Comparison of ENCODE assay signal across 21 mouse cellular contexts in genomic region chr12:92451110-92451818, GRCm38 (mm10).
DNase-seq lines count a peak whose midpoint lies in the region; ATAC-seq and TF ChIP-seq lines count a peak whose summit lies in the region.
"Had no signal": no experiment of that assay in that cellular context is flagged by ENCODE, and none has a peak within 500 bp of the region (broad histone marks: within the 10 kb centered on the region; RNA-seq: fewer than 3 reads in every experiment).

No protein-coding gene starts in this region.

- no peak overlapping the region for H3K4me3 ChIP-seq in forebrain, embryonic 12.5 days (replicated peaks)
- H3K4me3 ChIP-seq in forebrain, embryonic 13.5 days: no peak overlapping the region
- no peak overlapping the region for H3K4me3 ChIP-seq in hindbrain, embryonic 12.5 days
- H3K4me3 ChIP-seq in hindbrain, postnatal 0 days (ENCODE audit: low read length): no peak overlapping the region
- no peak overlapping the region for H3K4me3 ChIP-seq in midbrain, embryonic 14.5 days (replicated peaks; ENCODE audit: low read depth, low read length)
- H3K4me3 ChIP-seq in midbrain, embryonic 16.5 days (ENCODE audit: low read depth, low read length): no peak overlapping the region
- H3K4me3 ChIP-seq: embryonic facial prominence, embryonic 13.5 days; heart, embryonic 13.5 days; intestine, embryonic 15.5 days had no signal

- ATAC-seq in forebrain, embryonic 12.5 days (ENCODE audit: low FRiP score): 0 out of 2 replicates have a peak, but pooled peaks have one; percentile 20
- no peak for ATAC-seq in forebrain, embryonic 13.5 days
- peak; percentile 79 for ATAC-seq in hindbrain, embryonic 12.5 days (ENCODE audit: low FRiP score)
- ATAC-seq in hindbrain, postnatal 0 days: no peak
- no peak; the same call in 1 of the 2 replicates for ATAC-seq in midbrain, embryonic 14.5 days (ENCODE audit: low FRiP score, low TSS enrichment)
- no peak for ATAC-seq in midbrain, embryonic 16.5 days
- ATAC-seq: CD4-positive, CD25-positive, alpha-beta regulatory T cell, adult 4 months; intestine, embryonic 15.5 days had no signal

- 69% methylated on average over 6 of the region's 6 CpGs for WGBS in forebrain, embryonic 12.5 days
- 72% methylated on average over 6 of the region's 6 CpGs for WGBS in forebrain, embryonic 13.5 days
- whole genome bisulfite sequencing in hindbrain, embryonic 12.5 days: 59% methylated on average over 6 of the region's 6 CpGs
- WGBS in hindbrain, postnatal 0 days: 55% methylated on average over 6 of the region's 6 CpGs
- 66% methylated on average over 6 of the region's 6 CpGs for WGBS in midbrain, embryonic 14.5 days
- WGBS in midbrain, embryonic 16.5 days: 44% methylated on average over 6 of the region's 6 CpGs

- DNase-seq in hindbrain, postnatal 0 days (ENCODE audit: low spot score): no peak
- peak; percentile 31 for DNase-seq in midbrain, embryonic 14.5 days
- no peak for DNase-seq in layer of hippocampus, adult 18-20 months (ENCODE audit: low spot score in 2 of 2)
- DNase-seq: adrenal gland, adult 8-10 months; adrenal gland, postnatal 36 days; B cell, adult 2 months; cerebellum, adult 11-12 months; cerebellum, adult 9-11 months; cerebellum, postnatal 36 days; gastrocnemius, postnatal 36 days; heart, adult 11 months; heart, postnatal 36 days had no signal

- H3K9me3 ChIP-seq in forebrain, embryonic 12.5 days: no peaks in the 10 kb centered on the region
- H3K9me3 ChIP-seq in forebrain, embryonic 13.5 days (replicated peaks): no peaks in the 10 kb centered on the region
- no peaks in the 10 kb centered on the region for H3K9me3 ChIP-seq in hindbrain, embryonic 12.5 days (replicated peaks)
- H3K9me3 ChIP-seq in hindbrain, postnatal 0 days (ENCODE audit: low read length): no peaks in the 10 kb centered on the region
- no peaks in the 10 kb centered on the region for H3K9me3 ChIP-seq in midbrain, embryonic 14.5 days (ENCODE audit: control insufficient read depth, low read length)
- H3K9me3 ChIP-seq in midbrain, embryonic 16.5 days (replicated peaks; ENCODE audit: control insufficient read depth, low read length, poor library complexity, severe bottlenecking): no peaks in the 10 kb centered on the region
- H3K9me3 ChIP-seq: embryonic facial prominence, embryonic 13.5 days; G1E; heart, embryonic 13.5 days; intestine, embryonic 15.5 days had no signal

- H3K9ac ChIP-seq in forebrain, embryonic 12.5 days: no peak overlapping the region
- no peak overlapping the region for H3K9ac ChIP-seq in forebrain, embryonic 13.5 days
- H3K9ac ChIP-seq in hindbrain, embryonic 12.5 days: no peak overlapping the region
- no peak overlapping the region for H3K9ac ChIP-seq in hindbrain, postnatal 0 days (replicated peaks; ENCODE audit: low read length)
- H3K9ac ChIP-seq in midbrain, embryonic 14.5 days (replicated peaks; ENCODE audit: low read length): no peak overlapping the region
- H3K9ac ChIP-seq in midbrain, embryonic 16.5 days (ENCODE audit: low read depth, low read length): no peak overlapping the region
- H3K9ac ChIP-seq: embryonic facial prominence, embryonic 13.5 days; heart, embryonic 13.5 days; intestine, embryonic 15.5 days had no signal

- H3K4me2 ChIP-seq in forebrain, embryonic 12.5 days: no peak overlapping the region
- no peak overlapping the region for H3K4me2 ChIP-seq in forebrain, embryonic 13.5 days
- H3K4me2 ChIP-seq in hindbrain, embryonic 12.5 days (replicated peaks): no peak overlapping the region
- no peak overlapping the region for H3K4me2 ChIP-seq in hindbrain, postnatal 0 days (ENCODE audit: low read depth, low read length)
- no peak overlapping the region for H3K4me2 ChIP-seq in midbrain, embryonic 14.5 days (ENCODE audit: low read length)
- no peak overlapping the region for H3K4me2 ChIP-seq in midbrain, embryonic 16.5 days (ENCODE audit: low read length)
- H3K4me2 ChIP-seq: embryonic facial prominence, embryonic 13.5 days; heart, embryonic 13.5 days; intestine, embryonic 15.5 days had no signal

- H3K4me1 ChIP-seq in forebrain, embryonic 12.5 days: no peaks in the 10 kb centered on the region
- no peaks in the 10 kb centered on the region for H3K4me1 ChIP-seq in forebrain, embryonic 13.5 days
- H3K4me1 ChIP-seq in hindbrain, embryonic 12.5 days: no peaks in the 10 kb centered on the region
- no peaks in the 10 kb centered on the region for H3K4me1 ChIP-seq in hindbrain, postnatal 0 days (ENCODE audit: insufficient read depth, low read length)
- H3K4me1 ChIP-seq in midbrain, embryonic 14.5 days (ENCODE audit: control insufficient read depth, insufficient read depth, low read length): no peaks in the 10 kb centered on the region
- 0 out of 2 replicates have a peak, but pooled peaks cover 3% of the 10 kb centered on the region for H3K4me1 ChIP-seq in midbrain, embryonic 16.5 days (ENCODE audit: control insufficient read depth, insufficient read depth, low read length)
- H3K4me1 ChIP-seq: embryonic facial prominence, embryonic 13.5 days; heart, embryonic 13.5 days; intestine, embryonic 15.5 days had no signal

- no peaks in the 10 kb centered on the region for H3K36me3 ChIP-seq in forebrain, embryonic 12.5 days (replicated peaks)
- H3K36me3 ChIP-seq in forebrain, embryonic 13.5 days (ENCODE audit: poor library complexity, severe bottlenecking): no peaks in the 10 kb centered on the region
- no peaks in the 10 kb centered on the region for H3K36me3 ChIP-seq in hindbrain, embryonic 12.5 days
- no peaks in the 10 kb centered on the region for H3K36me3 ChIP-seq in hindbrain, postnatal 0 days (ENCODE audit: insufficient read depth, low read length)
- H3K36me3 ChIP-seq in midbrain, embryonic 14.5 days (ENCODE audit: control insufficient read depth, insufficient read depth, low read length): no peaks in the 10 kb centered on the region
- no peaks in the 10 kb centered on the region for H3K36me3 ChIP-seq in midbrain, embryonic 16.5 days (ENCODE audit: control insufficient read depth, insufficient read depth, low read length)
- H3K36me3 ChIP-seq: embryonic facial prominence, embryonic 13.5 days; G1E; heart, embryonic 13.5 days; intestine, embryonic 15.5 days had no signal

- no peak overlapping the region for H3K27ac ChIP-seq in forebrain, embryonic 12.5 days
- no peak overlapping the region for H3K27ac ChIP-seq in forebrain, embryonic 13.5 days
- H3K27ac ChIP-seq in hindbrain, embryonic 12.5 days: no peak overlapping the region
- no peak overlapping the region for H3K27ac ChIP-seq in hindbrain, postnatal 0 days
- H3K27ac ChIP-seq in midbrain, embryonic 14.5 days (replicated peaks; ENCODE audit: low read depth, low read length): no peak overlapping the region
- H3K27ac ChIP-seq in midbrain, embryonic 16.5 days (ENCODE audit: low read length): no peak overlapping the region
- H3K27ac ChIP-seq: embryonic facial prominence, embryonic 13.5 days; heart, embryonic 13.5 days; intestine, embryonic 15.5 days had no signal

- TF ChIP-seq CTCF in hindbrain, postnatal 0 days (IDR thresholded peaks at IDR 0.05; ENCODE audit: low read depth): no peak

- no peaks in the 10 kb centered on the region for H3K27me3 ChIP-seq in forebrain, embryonic 12.5 days
- no peaks in the 10 kb centered on the region for H3K27me3 ChIP-seq in forebrain, embryonic 13.5 days
- H3K27me3 ChIP-seq in hindbrain, embryonic 12.5 days: no peaks in the 10 kb centered on the region
- H3K27me3 ChIP-seq in hindbrain, postnatal 0 days (ENCODE audit: insufficient read depth, low read length): no peaks in the 10 kb centered on the region
- no peaks in the 10 kb centered on the region for H3K27me3 ChIP-seq in midbrain, embryonic 14.5 days (ENCODE audit: control insufficient read depth, insufficient read depth, low read length)
- H3K27me3 ChIP-seq in midbrain, embryonic 16.5 days (ENCODE audit: control insufficient read depth, insufficient read depth, low read depth, low read length): no peaks in the 10 kb centered on the region
- H3K27me3 ChIP-seq: embryonic facial prominence, embryonic 13.5 days; heart, embryonic 13.5 days; intestine, embryonic 15.5 days had no signal

Comparison
In these comparisons a context has a peak if more than half of its experiments do, and no peak if none do; other contexts are left out.
1. ATAC-seq: peak in forebrain, embryonic 12.5 days (single experiment) and hindbrain, embryonic 12.5 days (single experiment); none in forebrain, embryonic 13.5 days (single experiment), hindbrain, postnatal 0 days (single experiment), midbrain, embryonic 14.5 days (single experiment) and midbrain, embryonic 16.5 days (single experiment).